10 mouse cellular contexts compared by ENCODE assay signal in the genomic region with DNA sequence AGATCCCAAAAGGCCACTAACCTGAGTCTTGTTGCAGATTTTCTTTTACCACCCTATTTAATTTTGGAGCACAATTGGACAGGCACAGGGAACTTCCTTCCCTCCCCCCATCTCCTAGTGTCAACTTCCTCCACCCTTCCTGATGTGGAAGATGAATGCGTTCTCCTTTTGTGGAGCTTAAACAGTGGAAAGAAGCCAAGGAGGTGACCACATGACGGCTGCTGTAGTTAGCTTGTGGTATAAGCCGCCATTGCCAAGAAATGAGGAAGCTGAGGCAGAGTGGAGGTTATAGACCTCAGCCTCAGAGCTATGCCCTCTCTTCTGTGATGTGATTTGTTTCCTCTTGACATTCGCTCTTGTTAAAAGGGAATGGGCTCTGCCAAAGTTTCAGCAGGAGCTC. TPM values are rescaled to one million over a fixed set of nuclear protein-coding genes. Genes with fewer than 3 reads are reported as not detected.
DNase-seq lines count a peak whose midpoint lies in the region; ATAC-seq lines count a peak whose summit lies in the region.
"Had no signal": no experiment of that assay in that cellular context is flagged by ENCODE, and none has a peak within 500 bp of the region (broad histone marks: within the 10 kb centered on the region; RNA-seq: fewer than 3 reads in every experiment).

No protein-coding gene starts in this region.

- ATAC-seq in heart, embryonic 16.5 days (replicated peaks; ENCODE audit: extremely low read depth, insufficient read depth, low FRiP score) = no peak
- ATAC-seq in liver, embryonic 13.5 days (ENCODE audit: low read depth) = no peak
- peak; percentile 37; the same call in 1 of the 2 replicates for ATAC-seq in neutrophil, adult 5-6 weeks (ENCODE audit: extremely low read depth, insufficient number of reproducible peaks, low FRiP score, poor library complexity, severe bottlenecking)
- ATAC-seq: inflammation-experienced regulatory T-cells, adult 6 months; midbrain, embryonic 15.5 days had no signal

- peaks cover 10% of the 10 kb centered on the region for H3K36me3 ChIP-seq in heart, embryonic 16.5 days (ENCODE audit: control insufficient read depth, insufficient read depth)
- peaks cover 7% of the 10 kb centered on the region; the same call in 1 of the 2 replicates for H3K36me3 ChIP-seq in liver, embryonic 13.5 days
- H3K36me3 ChIP-seq in midbrain, embryonic 10.5 days = peaks cover 7% of the 10 kb centered on the region; the same call in 1 of the 2 replicates
- H3K36me3 ChIP-seq in forebrain, embryonic 10.5 days (replicated peaks) = peaks cover 9% of the 10 kb centered on the region; the same call in 1 of the 2 replicates

- intact Hi-C loops in left cerebral cortex, postnatal 14 days (cut with DNase I) = no loop called here

- peak overlapping the region; percentile 39 for H3K27ac ChIP-seq in heart, embryonic 16.5 days (ENCODE audit: low read length)
- H3K27ac ChIP-seq in liver, embryonic 13.5 days = no peak overlapping the region
- H3K27ac ChIP-seq in midbrain, embryonic 10.5 days (replicated peaks) = no peak overlapping the region
- no peak overlapping the region for H3K27ac ChIP-seq in forebrain, embryonic 10.5 days
- H3K27ac ChIP-seq: midbrain, embryonic 15.5 days had no signal

- peaks cover 21% of the 10 kb centered on the region for H3K4me1 ChIP-seq in heart, embryonic 16.5 days (ENCODE audit: control insufficient read depth, insufficient read depth, low read length)
- peaks cover 41% of the 10 kb centered on the region for H3K4me1 ChIP-seq in liver, embryonic 13.5 days (replicated peaks)
- peaks cover 8% of the 10 kb centered on the region for H3K4me1 ChIP-seq in midbrain, embryonic 10.5 days
- H3K4me1 ChIP-seq in forebrain, embryonic 10.5 days = peaks cover 8% of the 10 kb centered on the region

- H3K27me3 ChIP-seq in heart, embryonic 16.5 days (ENCODE audit: control insufficient read depth, insufficient read depth, low read length) = no peaks in the 10 kb centered on the region
- peaks cover 19% of the 10 kb centered on the region for H3K27me3 ChIP-seq in liver, embryonic 13.5 days
- no peaks in the 10 kb centered on the region for H3K27me3 ChIP-seq in midbrain, embryonic 10.5 days (ENCODE audit: low read depth, poor library complexity, severe bottlenecking)
- H3K27me3 ChIP-seq in forebrain, embryonic 10.5 days (ENCODE audit: poor library complexity, severe bottlenecking) = no peaks in the 10 kb centered on the region
- H3K27me3 ChIP-seq: midbrain, embryonic 15.5 days had no signal

- H3K4me2 ChIP-seq in heart, embryonic 16.5 days (ENCODE audit: low read depth, low read length) = peak overlapping the region; percentile 4; the same call in 1 of the 2 replicates
- H3K4me2 ChIP-seq in liver, embryonic 13.5 days = peak overlapping the region; percentile 9
- H3K4me2 ChIP-seq: midbrain, embryonic 15.5 days had no signal

- 57% methylated on average over 4 of the region's 4 CpGs for WGBS in heart, embryonic 16.5 days
- WGBS in liver, embryonic 13.5 days (ENCODE audit: insufficient replicate concordance) = 18% methylated on average over 4 of the region's 4 CpGs
- 95% methylated on average over 4 of the region's 4 CpGs for WGBS in midbrain, embryonic 10.5 days
- 94% methylated on average over 4 of the region's 4 CpGs for WGBS in forebrain, embryonic 10.5 days

- DNase-seq in left cerebral cortex, postnatal 14 days (ENCODE audit: low spot score in 2 of 2) = peak; percentile 25 to 57
- DNase-seq in left cerebral cortex, adult 8-10 months (ENCODE audit: low spot score in 2 of 2) = no peak
- no peak for DNase-seq in liver, embryonic 13.5 days
- DNase-seq in midbrain, embryonic 10.5 days (ENCODE audit: low spot score) = no peak
- DNase-seq in forebrain, embryonic 10.5 days (ENCODE audit: extremely low spot score, low spot score) = no peak
- DNase-seq: right cerebral cortex, postnatal 25 days had no signal

- no peak overlapping the region for H3K4me3 ChIP-seq in heart, embryonic 16.5 days (ENCODE audit: low read length)
- H3K4me3 ChIP-seq in liver, embryonic 13.5 days (replicated peaks) = no peak overlapping the region
- no peak overlapping the region for H3K4me3 ChIP-seq in midbrain, embryonic 10.5 days
- no peak overlapping the region for H3K4me3 ChIP-seq in forebrain, embryonic 10.5 days
- H3K4me3 ChIP-seq: midbrain, embryonic 15.5 days had no signal

- no peaks in the 10 kb centered on the region for H3K9me3 ChIP-seq in heart, embryonic 16.5 days (replicated peaks; ENCODE audit: control insufficient read depth, low read length)
- no peaks in the 10 kb centered on the region for H3K9me3 ChIP-seq in liver, embryonic 13.5 days (replicated peaks)
- no peaks in the 10 kb centered on the region for H3K9me3 ChIP-seq in midbrain, embryonic 10.5 days (replicated peaks)
- no peaks in the 10 kb centered on the region for H3K9me3 ChIP-seq in forebrain, embryonic 10.5 days
- H3K9me3 ChIP-seq: midbrain, embryonic 15.5 days had no signal

- H3K9ac ChIP-seq in heart, embryonic 16.5 days (ENCODE audit: low read length) = no peak overlapping the region
- H3K9ac ChIP-seq in liver, embryonic 13.5 days = no peak overlapping the region
- H3K9ac ChIP-seq: midbrain, embryonic 15.5 days had no signal

RNA-seq across cellular contexts. Expression of a gene that starts 3.0 kb away (rescaled TPM):
- 1 to 10 TPM; 8.5 to 8.7 TPM for total RNA-seq in left cerebral cortex, postnatal 14 days (2021)
- total RNA-seq in left cerebral cortex, adult 8-10 months (2022) = 10 to 100 TPM in 3 of 4 experiments, 1 to 10 TPM in 1; 9.9 to 11.5 (median 11.3) TPM
- polyA plus RNA-seq in heart, embryonic 16.5 days (2015; fragmentation: Nextera tagmentation; extraction: Ambion mirVana) = 3.6 and 4.9 TPM in 2 replicates
- polyA plus RNA-seq in liver, embryonic 13.5 days (2015; fragmentation: Nextera tagmentation; extraction: Ambion mirVana) = 0.61 and 0.85 TPM in 2 replicates
- total RNA-seq in neutrophil, adult 5-6 weeks (2017) = 6.4 and 6.9 TPM in 2 replicates
- 2.1 and 2.2 TPM in 2 replicates for polyA plus RNA-seq in midbrain, embryonic 10.5 days (2016; fragmentation: Nextera tagmentation; extraction: Ambion mirVana)
- 2.4 and 2.9 TPM in 2 replicates for polyA plus RNA-seq in forebrain, embryonic 10.5 days (2016; fragmentation: Nextera tagmentation; extraction: Ambion mirVana)

RNA-seq across cellular contexts. Expression of a gene that starts 22.6 kb away (rescaled TPM):
- 10 to 100 TPM; 31.7 to 34.5 TPM for total RNA-seq in left cerebral cortex, postnatal 14 days (2021)
- total RNA-seq in left cerebral cortex, adult 8-10 months (2022) = 10 to 100 TPM; 27.0 to 37.3 (median 29.3) TPM
- 22.5 and 25.7 TPM in 2 replicates for polyA plus RNA-seq in heart, embryonic 16.5 days (2015; fragmentation: Nextera tagmentation; extraction: Ambion mirVana)
- 14.2 and 15.6 TPM in 2 replicates for polyA plus RNA-seq in liver, embryonic 13.5 days (2015; fragmentation: Nextera tagmentation; extraction: Ambion mirVana)
- 23.0 and 29.7 TPM in 2 replicates for total RNA-seq in neutrophil, adult 5-6 weeks (2017)
- polyA plus RNA-seq in midbrain, embryonic 10.5 days (2016; fragmentation: Nextera tagmentation; extraction: Ambion mirVana) = 31.1 and 33.7 TPM in 2 replicates
- polyA plus RNA-seq in forebrain, embryonic 10.5 days (2016; fragmentation: Nextera tagmentation; extraction: Ambion mirVana) = 29.3 and 32.0 TPM in 2 replicates

RNA-seq across cellular contexts. Expression of a gene that starts 22.8 kb away (rescaled TPM):
- 10 to 100 TPM; 16.3 to 17.1 TPM for total RNA-seq in left cerebral cortex, postnatal 14 days (2021)
- total RNA-seq in left cerebral cortex, adult 8-10 months (2022) = 10 to 100 TPM; 12.9 to 16.1 (median 14.1) TPM
- polyA plus RNA-seq in heart, embryonic 16.5 days (2015; fragmentation: Nextera tagmentation; extraction: Ambion mirVana) = 17.7 and 19.3 TPM in 2 replicates
- 17.6 and 19.1 TPM in 2 replicates for polyA plus RNA-seq in liver, embryonic 13.5 days (2015; fragmentation: Nextera tagmentation; extraction: Ambion mirVana)
- total RNA-seq in neutrophil, adult 5-6 weeks (2017) = 6.3 and 7.4 TPM in 2 replicates
- 41.0 and 41.6 TPM in 2 replicates for polyA plus RNA-seq in midbrain, embryonic 10.5 days (2016; fragmentation: Nextera tagmentation; extraction: Ambion mirVana)
- polyA plus RNA-seq in forebrain, embryonic 10.5 days (2016; fragmentation: Nextera tagmentation; extraction: Ambion mirVana) = 40.5 and 43.7 TPM in 2 replicates

Comparison
In these comparisons a context has a peak if more than half of its experiments do, and no peak if none do; other contexts are left out.
1. DNase-seq: peak in left cerebral cortex, postnatal 14 days (2 of 2); none in left cerebral cortex, adult 8-10 months (0 of 2), liver, embryonic 13.5 days (single experiment), midbrain, embryonic 10.5 days (single experiment) and forebrain, embryonic 10.5 days (single experiment).